Mouse (Mus musculus): Measurements from ENCODE around the gene Ebf1. TPM values are rescaled to one million over a fixed set of nuclear protein-coding genes. Genes with fewer than 3 reads are reported as not detected.

The Ebf1 gene
- polyA plus RNA-seq, 1 experiment from 2014 or later = 3.6 TPM

GRCm38 (mm10) chr11:44701864-44702263 lies 84.7 kb downstream of the Ebf1 start:
- Histone ChIP-seq H3K36me3 (ENCODE audit: control insufficient read depth, insufficient read depth, low read length) (no peaks in the 10 kb centered on the region), H3K4me3 (ENCODE audit: low read depth, low read length) (no peak overlapping the region), H3K27me3 (ENCODE audit: control insufficient read depth, insufficient read depth, low read length) (no peaks in the 10 kb centered on the region), H3K27ac (replicated peaks) (no peak overlapping the region), H3K9me3 (ENCODE audit: control insufficient read depth, low read length) (no peaks in the 10 kb centered on the region), H3K9ac (ENCODE audit: low read length) (no peak overlapping the region), H3K4me1 (replicated peaks; ENCODE audit: control insufficient read depth, insufficient read depth) (no peaks in the 10 kb centered on the region), H3K4me2 (replicated peaks; ENCODE audit: low read depth) (no peak overlapping the region)
- DNase-seq (ENCODE audit: low spot score) = no peak
- 48% methylated on average over 1 of the region's 1 CpGs for WGBS
- TF ChIP-seq EP300 (optimal IDR thresholded peaks at IDR 0.05) = no peak
- no peak for TF ChIP-seq CTCF (IDR thresholded peaks at IDR 0.05; ENCODE audit: low read depth)
- ATAC-seq (ENCODE audit: low FRiP score, low TSS enrichment) = no peak

- WGBS = 90% methylated on average over 8 of the region's 8 CpGs
- no peak overlapping the region for H3K4me2 ChIP-seq (replicated peaks; ENCODE audit: low read depth)
- no peaks in the 10 kb centered on the region for H3K9me3 ChIP-seq (ENCODE audit: control insufficient read depth, low read length)
- no peak overlapping the region for H3K4me3 ChIP-seq (ENCODE audit: low read depth, low read length)
- TF ChIP-seq EP300 (optimal IDR thresholded peaks at IDR 0.05) (no peak), CTCF (IDR thresholded peaks at IDR 0.05; ENCODE audit: low read depth) (no peak)
- no peaks in the 10 kb centered on the region for H3K36me3 ChIP-seq (ENCODE audit: control insufficient read depth, insufficient read depth, low read length)
- no peak overlapping the region for H3K9ac ChIP-seq (ENCODE audit: low read length)
- no peak overlapping the region for H3K27ac ChIP-seq (replicated peaks)
- no peaks in the 10 kb centered on the region for H3K4me1 ChIP-seq (replicated peaks; ENCODE audit: control insufficient read depth, insufficient read depth)
- H3K27me3 ChIP-seq (ENCODE audit: control insufficient read depth, insufficient read depth, low read length) = no peaks in the 10 kb centered on the region
- ATAC-seq (ENCODE audit: low FRiP score, low TSS enrichment) (no peak), DNase-seq (ENCODE audit: low spot score) (no peak)
Measured at GRCm38 (mm10) chr11:44702716-44703486, 85.8 kb downstream of the Ebf1 start.

- no peak overlapping the region for H3K9ac ChIP-seq (ENCODE audit: low read length)
- no peak for ATAC-seq (ENCODE audit: low FRiP score, low TSS enrichment)
- DNase-seq (ENCODE audit: low spot score) = no peak
- H3K4me1 ChIP-seq (replicated peaks; ENCODE audit: control insufficient read depth, insufficient read depth) = no peaks in the 10 kb centered on the region
- no peak overlapping the region for H3K4me3 ChIP-seq (ENCODE audit: low read depth, low read length)
- 96% methylated on average over 5 of the region's 5 CpGs for WGBS
- no peaks in the 10 kb centered on the region for H3K9me3 ChIP-seq (ENCODE audit: control insufficient read depth, low read length)
- TF ChIP-seq CTCF (IDR thresholded peaks at IDR 0.05; ENCODE audit: low read depth) = no peak
- no peak for TF ChIP-seq EP300 (optimal IDR thresholded peaks at IDR 0.05)
- no peak overlapping the region for H3K27ac ChIP-seq (replicated peaks)
- no peak overlapping the region for H3K4me2 ChIP-seq (replicated peaks; ENCODE audit: low read depth)
- no peaks in the 10 kb centered on the region for H3K27me3 ChIP-seq (ENCODE audit: control insufficient read depth, insufficient read depth, low read length)
- H3K36me3 ChIP-seq (ENCODE audit: control insufficient read depth, insufficient read depth, low read length) = no peaks in the 10 kb centered on the region
Measured at GRCm38 (mm10) chr11:44703951-44704350, 86.8 kb downstream of the Ebf1 start.

- Histone ChIP-seq H3K4me1 (replicated peaks; ENCODE audit: control insufficient read depth, insufficient read depth) (no peaks in the 10 kb centered on the region), H3K27me3 (ENCODE audit: control insufficient read depth, insufficient read depth, low read length) (no peaks in the 10 kb centered on the region), H3K4me3 (ENCODE audit: low read depth, low read length) (no peak overlapping the region), H3K4me2 (replicated peaks; ENCODE audit: low read depth) (no peak overlapping the region), H3K9me3 (ENCODE audit: control insufficient read depth, low read length) (no peaks in the 10 kb centered on the region), H3K27ac (replicated peaks) (no peak overlapping the region), H3K9ac (ENCODE audit: low read length) (no peak overlapping the region), H3K36me3 (ENCODE audit: control insufficient read depth, insufficient read depth, low read length) (no peaks in the 10 kb centered on the region)
- TF ChIP-seq CTCF (IDR thresholded peaks at IDR 0.05; ENCODE audit: low read depth) (no peak), EP300 (optimal IDR thresholded peaks at IDR 0.05) (no peak)
- ATAC-seq (ENCODE audit: low FRiP score, low TSS enrichment) = no peak
- DNase-seq (ENCODE audit: low spot score) = no peak
- WGBS = 89% methylated on average over 1 of the region's 1 CpGs
Measured at GRCm38 (mm10) chr11:44705811-44706210, 88.7 kb downstream of the Ebf1 start.

- Histone ChIP-seq H3K4me3 (ENCODE audit: low read depth, low read length) (no peak overlapping the region), H3K27me3 (ENCODE audit: control insufficient read depth, insufficient read depth, low read length) (no peaks in the 10 kb centered on the region), H3K36me3 (ENCODE audit: control insufficient read depth, insufficient read depth, low read length) (no peaks in the 10 kb centered on the region), H3K4me1 (replicated peaks; ENCODE audit: control insufficient read depth, insufficient read depth) (no peaks in the 10 kb centered on the region), H3K9ac (ENCODE audit: low read length) (no peak overlapping the region), H3K27ac (replicated peaks) (no peak overlapping the region), H3K4me2 (replicated peaks; ENCODE audit: low read depth) (no peak overlapping the region), H3K9me3 (ENCODE audit: control insufficient read depth, low read length) (no peaks in the 10 kb centered on the region)
- ATAC-seq (ENCODE audit: low FRiP score, low TSS enrichment) (no peak), DNase-seq (ENCODE audit: low spot score) (no peak)
- 77% methylated on average over 2 of the region's 2 CpGs for WGBS
- TF ChIP-seq CTCF (IDR thresholded peaks at IDR 0.05; ENCODE audit: low read depth) = no peak
Measured at GRCm38 (mm10) chr11:44706386-44706785, 89.3 kb downstream of the Ebf1 start.

All from stomach, postnatal 0 days (tissue).